Mouse (Mus musculus) spleen, adult 2 months (tissue): Measurements from ENCODE around the gene Hes5. TPM values are rescaled to one million over a fixed set of nuclear protein-coding genes. Genes with fewer than 3 reads are reported as not detected.

Experiments used
- DNase-seq, 2 experiments: peaks; one replicate each; pipeline versions ENCODE4 v3.0.0 to v3.0.0-alpha.2; 2012 to 2021; ENCODE audit warnings: low spot score in 2 of 2, low read depth in 1 of 2
- H3K27ac ChIP-seq: fragments of 200-500 bp; 2 replicates; pipeline ENCODE4 v1.5.1; 2012; ENCODE audit warnings: low read length, inconsistent platforms; ENCODE audit not compliant: insufficient read depth
- H3K27me3 ChIP-seq: fragments of 200-500 bp; 2 replicates; pipeline ENCODE4 v1.6.1; 2012; ENCODE audit warnings: mild to moderate bottlenecking, moderate library complexity, low read length, inconsistent platforms; ENCODE audit not compliant: control insufficient read depth, insufficient read depth
- H3K36me3 ChIP-seq: fragments of 200-500 bp; 2 replicates; pipeline ENCODE4 v1.6.1; 2012; ENCODE audit warnings: mild to moderate bottlenecking, low read length, inconsistent platforms; ENCODE audit not compliant: control insufficient read depth, insufficient read depth
- H3K4me1 ChIP-seq: fragments of 200-500 bp; 2 replicates; pipeline ENCODE4 v1.6.1; 2011; ENCODE audit warnings: inconsistent platforms; ENCODE audit not compliant: control insufficient read depth, insufficient read depth, insufficient read length
- H3K4me3 ChIP-seq: fragments of 200-500 bp; 2 replicates; pipeline ENCODE4 v1.5.1; 2011; ENCODE audit warnings: mild to moderate bottlenecking, inconsistent platforms; ENCODE audit not compliant: insufficient read depth, insufficient read length; ENCODE audit errors: extremely low read depth
- CTCF ChIP-seq: fragments of 200-500 bp; IDR thresholded peaks from 2 replicates; pipeline ENCODE4 v1.5.1; 2011; ENCODE audit warnings: mild to moderate bottlenecking, inconsistent platforms; ENCODE audit not compliant: insufficient read depth, insufficient read length, insufficient replicate concordance; ENCODE audit errors: extremely low read depth
- POLR2A ChIP-seq: fragments of 200-500 bp; IDR thresholded peaks from 2 replicates; pipeline ENCODE4 v1.6.1; 2011; ENCODE audit warnings: low read depth, low read length, inconsistent platforms
- WGBS: fragments of 180-500 bp; shearing (Covaris S2); methylation state at CpG from one replicate; pipeline ENCODE4 v1.1.7; 2018; 5-methylcytosine and 5-hydroxymethylcytosine counted together
- polyA plus RNA-seq: library from polyadenylated mRNA; depleted of rRNA; stranded (reverse); fragments of >200 nt; gene quantifications from 2 replicates; pipeline ENCODE4 v1.2.3, GENCODE M21; 2012

Gene Hes5
- polyA plus RNA-seq, 1 experiment = 5.4 TPM

DNA sequence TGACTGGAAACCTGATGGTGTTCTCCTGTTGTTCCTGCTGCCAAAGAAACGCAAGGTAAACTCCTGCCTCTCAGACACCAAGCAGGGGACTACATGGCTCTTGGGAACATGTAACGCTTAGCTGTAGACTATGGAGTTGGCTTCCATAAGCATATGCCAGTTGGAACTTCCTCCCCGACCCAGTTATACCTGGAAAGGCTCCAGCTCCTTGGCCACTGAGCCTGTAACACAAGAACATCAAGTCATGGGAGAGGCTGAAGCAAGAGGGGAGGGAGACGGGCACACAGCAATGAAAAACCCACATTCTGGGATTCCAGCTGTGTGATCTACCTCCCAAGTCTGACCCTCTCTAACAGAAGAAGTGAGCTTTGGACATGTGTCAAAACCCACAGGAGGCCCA is 38.4 kb upstream of the Hes5 start:
- H3K4me3 ChIP-seq = no peak overlapping the region

DNA sequence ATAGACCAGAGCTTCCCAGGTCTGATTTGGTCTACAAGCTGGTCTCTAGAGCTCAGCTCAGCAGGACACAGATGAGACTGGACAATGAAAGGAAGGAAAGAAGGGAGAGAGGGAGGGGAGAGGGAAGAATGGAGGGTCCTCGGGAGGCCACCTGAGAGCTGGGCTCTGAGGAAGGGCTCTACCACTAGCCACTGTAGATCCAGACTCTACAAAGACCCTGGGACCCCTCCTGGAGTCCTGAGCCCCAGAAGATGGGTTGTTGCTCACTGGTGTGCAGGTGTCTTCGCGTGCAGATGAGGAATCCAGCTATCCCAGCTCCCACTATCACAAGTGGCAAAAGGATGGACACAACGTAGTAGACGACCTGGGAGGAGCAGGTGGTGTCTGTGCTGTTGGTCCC is 37.8 kb upstream of the Hes5 start:
- Histone ChIP-seq H3K4me3 (no peak overlapping the region), H3K27ac (no peak overlapping the region), H3K36me3 (peaks cover 41% of the 10 kb centered on the region), H3K4me1 (no peaks in the 10 kb centered on the region; the same call in 1 of the 2 replicates), H3K27me3 (no peaks in the 10 kb centered on the region)
- no peak for DNase-seq
- WGBS = 94% methylated on average over 5 of the region's 5 CpGs
- no peak for TF ChIP-seq CTCF
- TF ChIP-seq POLR2A = no peak

More for the DNA sequence above, 38.4 kb upstream of the Hes5 start:
- peaks cover 46% of the 10 kb centered on the region for H3K36me3 ChIP-seq
- no peaks in the 10 kb centered on the region for H3K27me3 ChIP-seq
- DNase-seq = no peak
- WGBS = 87% methylated on average over 4 of the region's 4 CpGs
- TF ChIP-seq CTCF = no peak
- no peak for TF ChIP-seq POLR2A
- H3K27ac ChIP-seq = no peak overlapping the region
- no peaks in the 10 kb centered on the region; the same call in 1 of the 2 replicates for H3K4me1 ChIP-seq

- Histone ChIP-seq H3K27me3 (no peaks in the 10 kb centered on the region), H3K27ac (no peak overlapping the region), H3K36me3 (peaks cover 35% of the 10 kb centered on the region), H3K4me3 (no peak overlapping the region), H3K4me1 (peaks cover 19% of the 10 kb centered on the region; the same call in 1 of the 2 replicates)
- WGBS = 73% methylated on average over 4 of the region's 4 CpGs
- peak in 1 of 2 experiments; percentile 64 for DNase-seq
- no peak for TF ChIP-seq POLR2A
- TF ChIP-seq CTCF = peak; percentile 31; the same call in 1 of the 2 replicates
These were observed 35.3 kb upstream of the Hes5 start for GRCm38 (mm10) chr4:154925413-154925812.

GRCm38 (mm10) chr4:154926969-154927898 is 33.5 kb upstream of the Hes5 start:
- TF ChIP-seq CTCF = no peak
- WGBS = 24% methylated on average over 9 of the region's 9 CpGs
- H3K4me1 ChIP-seq = peaks cover 19% of the 10 kb centered on the region; the same call in 1 of the 2 replicates
- H3K36me3 ChIP-seq = peaks cover 28% of the 10 kb centered on the region
- H3K27ac ChIP-seq = peak overlapping the region; percentile 93
- no peak for DNase-seq
- no peaks in the 10 kb centered on the region for H3K27me3 ChIP-seq
- peak overlapping the region; percentile 77 for H3K4me3 ChIP-seq

GRCm38 (mm10) chr4:154927899-154928337 is 32.8 kb upstream of the Hes5 start:
- peak; percentile 38 to 45 for DNase-seq
- Histone ChIP-seq H3K27ac (peak overlapping the region; percentile 93), H3K4me1 (peaks cover 19% of the 10 kb centered on the region; the same call in 1 of the 2 replicates), H3K36me3 (peaks cover 23% of the 10 kb centered on the region), H3K4me3 (peak overlapping the region; percentile 77), H3K27me3 (no peaks in the 10 kb centered on the region)
- TF ChIP-seq CTCF = no peak
- TF ChIP-seq POLR2A = no peak
- 0% methylated on average over 5 of the region's 5 CpGs for WGBS

GRCm38 (mm10) chr4:154928395-154929087 is 32.2 kb upstream of the Hes5 start, which contains the start of gene Tnfrsf14:
Gene Tnfrsf14, minus strand, starts transcription at chr4:154928563.
- DNase-seq = no peak
- H3K27ac ChIP-seq = peak within 1 kb of the TSS; percentile 93
- WGBS = 36% methylated on average over 12 of the region's 12 CpGs
- TF ChIP-seq CTCF (no peak), POLR2A (no peak)
- H3K36me3 ChIP-seq = peaks cover 17% of the 10 kb centered on the region
- no peaks in the 10 kb centered on the region for H3K27me3 ChIP-seq
- peak within 1 kb of the TSS; percentile 77 for H3K4me3 ChIP-seq
- peaks cover 19% of the 10 kb centered on the region; the same call in 1 of the 2 replicates for H3K4me1 ChIP-seq
